Mouse (Mus musculus): Measurements from ENCODE around the gene Mrgprb3.

Gene Mrgprb3

DNA sequence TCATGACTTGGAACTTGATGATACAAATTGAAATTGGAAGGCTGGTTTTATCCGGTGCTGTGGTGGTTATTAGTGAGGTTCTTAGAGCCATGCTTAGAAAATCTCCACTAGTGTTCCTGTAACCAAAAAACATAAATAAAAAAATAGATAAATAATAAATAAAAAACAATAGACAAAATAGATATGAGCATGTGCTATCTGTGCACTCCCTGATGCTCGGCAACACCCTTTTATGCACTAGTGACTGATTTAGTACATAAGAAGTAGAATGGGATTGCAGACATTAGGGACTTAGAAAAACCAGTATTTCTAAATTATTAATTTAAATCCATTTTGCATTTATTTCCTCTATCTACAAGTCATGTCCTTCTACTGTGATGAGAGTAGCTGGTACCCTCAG lies at the start of gene Mrgprb3:
TSS of gene Mrgprb3 (minus strand) at position 101 of the 400 bp plus-strand sequence.
- DNase-seq = no peak

Data from cerebellum, postnatal 10 days (tissue).